Mouse (Mus musculus) adrenal gland, postnatal 4 days (tissue): ENCODE data around the gene Gm4305. TPM values are rescaled to one million over a fixed set of nuclear protein-coding genes. Genes with fewer than 3 reads are reported as not detected.
"Not testable (repeated sequence)": the region's sequence is repeated elsewhere in the genome, so short reads cannot be mapped to it uniquely, and the experiment has no call there.

ENCODE experiments used
- DNase-seq, 2 experiments: peaks; one replicate each; pipeline ENCODE4 v3.0.0; 2021 to 2022; ENCODE audit warnings: low spot score in 2 of 2, mixed read lengths in 2 of 2
- long read RNA-seq, 2 experiments: library from polyadenylated mRNA; stranded (forward); transcript quantifications; one replicate each; pipeline ENCODE4 v2.0.0; 2021
- total RNA-seq, 2 experiments: library from RNA; stranded (reverse); gene quantifications; 2 replicates each; pipeline ENCODE4 v1.2.3; 2021

Gene Gm4305
- not detected for total RNA-seq
- long read RNA-seq, experiment 1: 0 reads
- long read RNA-seq, experiment 2: 0 reads

DNA sequence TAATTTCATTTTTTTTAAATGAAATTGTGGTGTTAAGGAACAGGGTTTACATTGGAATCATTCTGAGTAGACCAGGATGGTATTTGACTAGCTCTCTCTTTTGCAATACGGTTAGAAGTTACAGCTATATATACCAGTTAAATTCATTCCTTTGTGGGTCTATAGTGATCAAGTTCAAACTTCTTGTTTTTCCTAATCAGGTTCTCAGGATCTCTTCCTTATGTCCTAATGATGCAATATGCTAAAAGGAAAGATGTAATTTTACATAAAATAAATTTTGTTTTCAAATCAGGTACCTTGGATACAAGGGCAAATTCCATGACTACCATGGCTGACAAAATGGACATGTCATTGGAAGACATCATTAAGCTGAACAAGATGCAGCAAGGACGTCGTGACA, at the start of gene Gm4305:
Gm4305 (plus strand) TSS at position 301 of the 400 bp plus-strand sequence.
- DNase-seq: not testable (repeated sequence)

DNA sequence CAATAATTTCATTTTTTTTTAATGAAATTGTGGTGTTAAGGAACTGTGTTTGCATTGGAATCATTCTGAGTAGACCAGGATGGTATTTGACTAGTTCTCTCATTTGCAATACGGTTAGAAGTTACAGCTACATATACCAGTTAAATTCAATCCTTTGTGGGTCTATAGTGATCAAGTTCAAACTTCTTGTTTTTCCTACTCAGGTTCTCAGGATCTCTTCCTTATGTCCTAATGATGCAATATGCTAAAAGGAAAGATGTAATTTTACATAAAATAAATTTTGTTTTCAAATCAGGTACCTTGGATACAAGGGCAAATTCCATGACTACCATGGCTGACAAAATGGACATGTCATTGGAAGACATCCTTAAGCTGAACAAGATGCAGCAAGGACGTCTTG, 15.5 kb upstream of the Gm4305 start, which contains the start of gene Gm4301:
Gm4301 (plus strand) TSS at position 301 of the 400 bp plus-strand sequence.
- not testable (repeated sequence) for DNase-seq

DNA sequence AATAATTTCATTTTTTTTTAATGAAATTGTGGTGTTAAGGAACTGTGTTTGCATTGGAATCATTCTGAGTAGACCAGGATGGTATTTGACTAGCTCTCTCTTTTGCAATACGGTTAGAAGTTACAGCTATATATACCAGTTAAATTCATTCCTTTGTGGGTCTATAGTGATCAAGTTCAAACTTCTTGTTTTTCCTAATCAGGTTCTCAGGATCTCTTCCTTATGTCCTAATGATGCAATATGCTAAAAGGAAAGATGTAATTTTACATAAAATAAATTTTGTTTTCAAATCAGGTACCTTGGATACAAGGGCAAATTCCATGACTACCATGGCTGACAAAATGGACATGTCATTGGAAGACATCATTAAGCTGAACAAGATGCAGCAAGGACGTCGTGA, 10.4 kb upstream of the Gm4305 start, which contains the start of gene Gm4302:
Gm4302 (plus strand) TSS at position 301 of the 400 bp plus-strand sequence.
- DNase-seq: not testable (repeated sequence)

DNA sequence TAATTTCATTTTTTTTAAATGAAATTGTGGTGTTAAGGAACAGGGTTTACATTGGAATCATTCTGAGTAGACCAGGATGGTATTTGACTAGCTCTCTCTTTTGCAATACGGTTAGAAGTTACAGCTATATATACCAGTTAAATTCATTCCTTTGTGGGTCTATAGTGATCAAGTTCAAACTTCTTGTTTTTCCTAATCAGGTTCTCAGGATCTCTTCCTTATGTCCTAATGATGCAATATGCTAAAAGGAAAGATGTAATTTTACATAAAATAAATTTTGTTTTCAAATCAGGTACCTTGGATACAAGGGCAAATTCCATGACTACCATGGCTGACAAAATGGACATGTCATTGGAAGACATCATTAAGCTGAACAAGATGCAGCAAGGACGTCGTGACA, 5.2 kb upstream of the Gm4305 start, which contains the start of gene Gm4303:
Gm4303 (plus strand) TSS at position 301 of the 400 bp plus-strand sequence.
- not testable (repeated sequence) for DNase-seq

DNA sequence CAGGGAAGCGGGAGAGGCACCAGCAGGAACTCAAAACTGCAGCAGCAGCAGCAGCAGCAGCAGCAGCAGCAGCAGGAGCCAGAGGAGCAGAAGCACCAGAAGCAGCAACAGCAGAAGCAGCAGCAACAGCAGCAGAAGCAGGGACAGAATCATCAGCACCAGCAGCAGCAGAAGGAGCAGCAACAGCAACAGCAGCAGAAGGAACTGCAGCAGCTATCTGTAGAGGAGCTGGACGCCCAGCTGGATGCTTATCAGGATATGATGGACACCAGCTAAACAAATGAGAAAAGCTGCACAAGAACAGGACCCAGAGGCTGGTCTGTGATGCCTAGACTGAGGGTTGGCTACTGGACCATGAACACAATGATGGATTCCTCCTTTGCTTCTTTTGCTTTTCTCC, 5.9 kb downstream of the Gm4305 start:
- DNase-seq: peak; percentile 4 to 5

DNA sequence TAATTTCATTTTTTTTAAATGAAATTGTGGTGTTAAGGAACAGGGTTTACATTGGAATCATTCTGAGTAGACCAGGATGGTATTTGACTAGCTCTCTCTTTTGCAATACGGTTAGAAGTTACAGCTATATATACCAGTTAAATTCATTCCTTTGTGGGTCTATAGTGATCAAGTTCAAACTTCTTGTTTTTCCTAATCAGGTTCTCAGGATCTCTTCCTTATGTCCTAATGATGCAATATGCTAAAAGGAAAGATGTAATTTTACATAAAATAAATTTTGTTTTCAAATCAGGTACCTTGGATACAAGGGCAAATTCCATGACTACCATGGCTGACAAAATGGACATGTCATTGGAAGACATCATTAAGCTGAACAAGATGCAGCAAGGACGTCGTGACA, 10.1 kb downstream of the Gm4305 start, which contains the start of gene Gm4307:
Gm4307 (plus strand) TSS at position 301 of the 400 bp plus-strand sequence.
- DNase-seq: not testable (repeated sequence)

DNA sequence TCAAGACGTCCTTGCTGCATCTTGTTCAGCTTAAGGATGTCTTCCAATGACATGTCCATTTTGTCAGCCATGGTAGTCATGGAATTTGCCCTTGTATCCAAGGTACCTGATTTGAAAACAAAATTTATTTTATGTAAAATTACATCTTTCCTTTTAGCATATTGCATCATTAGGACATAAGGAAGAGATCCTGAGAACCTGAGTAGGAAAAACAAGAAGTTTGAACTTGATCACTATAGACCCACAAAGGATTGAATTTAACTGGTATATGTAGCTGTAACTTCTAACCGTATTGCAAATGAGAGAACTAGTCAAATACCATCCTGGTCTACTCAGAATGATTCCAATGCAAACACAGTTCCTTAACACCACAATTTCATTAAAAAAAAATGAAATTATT, 31.6 kb downstream of the Gm4305 start, which contains the start of gene Gm4312:
Gm4312 (minus strand) TSS at position 101 of the 400 bp plus-strand sequence.
- not testable (repeated sequence) for DNase-seq

Other genes starting within 250 kb of the Gm4305 start
- gene Gm4301, start 15.4 kb upstream of the Gm4305 start, total RNA-seq: not detected
- not detected for gene Gm4302, start 10.3 kb upstream of the Gm4305 start, total RNA-seq
- not detected for gene Gm4303, start 5.1 kb upstream of the Gm4305 start, total RNA-seq
- gene Gm4307, start 10.2 kb downstream of the Gm4305 start, total RNA-seq: not detected
- gene Gm4312, start 31.5 kb downstream of the Gm4305 start, total RNA-seq: not detected
- gene Tmtc3, start 136.3 kb downstream of the Gm4305 start, total RNA-seq: 10 to 100 TPM; 24.8 to 25.4 TPM
- 10 to 100 TPM in 1 of 2 experiments, 1 to 10 TPM in 1; 9.1 to 12.2 TPM for gene Cep290, start 136.5 kb downstream of the Gm4305 start, total RNA-seq
- 10 to 100 TPM in 1 of 2 experiments, 1 to 10 TPM in 1; 10.0 to 12.4 TPM for gene 4930430F08Rik, start 239.3 kb downstream of the Gm4305 start, total RNA-seq
- gene 1700017N19Rik, start 239.4 kb downstream of the Gm4305 start, total RNA-seq: not detected